Mouse (Mus musculus): ENCODE results near the gene Ptprk.

GRCm38 (mm10) chr10:28200609-28201008 lies 126.0 kb downstream of the Ptprk start:
- no peak for TF ChIP-seq POLR2A (IDR thresholded peaks at IDR 0.05; ENCODE audit: borderline replicate concordance, insufficient read depth, low read length)
- no peak for TF ChIP-seq CTCF (IDR thresholded peaks at IDR 0.05; ENCODE audit: borderline replicate concordance, insufficient read depth, low read depth, low read length)

All from cerebellum, adult 2 months (tissue).